Mouse (Mus musculus) testis, adult 2 months (tissue): ENCODE measurements around the gene Tbcel.

ENCODE experiments used
- CTCF ChIP-seq: fragments of 200-500 bp; IDR thresholded peaks from 2 replicates; pipeline ENCODE4 v1.5.1; 2012; ENCODE audit warnings: low read depth, mild to moderate bottlenecking, inconsistent platforms, low read length, moderate library complexity; ENCODE audit not compliant: control insufficient read depth, insufficient read depth, insufficient replicate concordance
- POLR2A ChIP-seq: fragments of 200-500 bp; IDR thresholded peaks from 2 replicates; pipeline ENCODE4 v1.6.1; 2012; ENCODE audit warnings: low read depth, mild to moderate bottlenecking, inconsistent platforms, low read length, moderate library complexity; ENCODE audit not compliant: control insufficient read depth

DNA sequence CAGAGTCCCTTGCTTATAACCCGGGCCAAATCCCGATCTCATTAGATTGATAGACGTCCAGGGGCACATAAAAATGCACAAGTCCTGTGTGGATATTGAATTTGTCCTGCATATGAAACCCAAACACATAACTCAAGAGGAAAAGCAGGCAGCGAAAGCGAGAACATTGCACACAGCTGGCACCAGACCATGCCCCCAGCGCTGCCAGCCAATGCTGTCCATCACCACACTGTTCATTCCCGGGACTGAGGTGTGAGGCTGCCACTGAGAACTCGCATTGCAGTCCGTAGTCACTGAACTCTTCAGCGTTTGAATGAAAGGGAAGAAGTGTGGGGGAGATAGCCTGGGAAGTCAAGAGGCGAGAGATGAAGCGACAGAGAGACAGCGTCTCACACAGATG, 122.0 kb downstream of the Tbcel start:
- no peak for TF ChIP-seq POLR2A
- no peak for TF ChIP-seq CTCF
